Mouse (Mus musculus): ENCODE results near the gene Rnf19b.

Rnf19b gene

DNA sequence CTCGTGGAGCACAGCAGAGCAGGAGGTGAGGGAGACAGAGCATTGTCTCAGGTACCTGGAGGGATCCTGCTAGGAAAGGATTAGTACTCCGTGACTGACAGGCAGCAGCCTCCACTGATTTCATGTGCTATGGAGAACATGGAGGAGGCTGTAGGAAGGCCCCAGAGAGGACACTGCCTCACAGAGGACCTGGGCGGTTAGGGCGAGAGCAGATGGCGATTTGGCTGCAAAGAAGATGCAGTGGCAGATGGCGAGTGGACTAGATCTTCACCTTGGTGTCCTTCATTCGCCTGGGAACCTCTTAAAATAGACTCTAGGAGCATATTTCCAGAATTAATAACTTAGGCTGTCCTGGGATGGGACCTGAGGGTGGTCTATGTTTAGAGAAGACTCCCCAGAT, 23.0 kb downstream of the Rnf19b start:
- DNase-seq = no peak

DNA sequence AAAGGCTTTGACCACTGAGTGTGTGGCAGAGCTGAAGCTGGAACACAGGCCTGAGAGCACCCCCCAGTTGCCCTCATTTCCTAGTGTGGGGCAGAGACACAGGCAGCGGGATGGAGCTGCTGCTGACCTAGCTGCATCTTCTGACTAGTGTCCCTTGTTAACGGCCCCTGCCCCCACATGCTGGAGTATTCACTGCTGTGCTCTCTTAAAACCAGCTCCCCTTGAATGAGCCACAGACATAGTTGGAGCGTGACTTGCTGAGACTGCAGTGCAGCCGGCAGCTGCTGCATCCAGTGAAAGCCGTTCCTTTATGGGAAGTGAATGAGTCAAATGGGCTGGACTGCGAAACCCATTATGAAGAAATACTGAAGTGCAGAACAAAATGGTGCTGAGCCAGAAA, 23.4 kb downstream of the Rnf19b start:
- DNase-seq = peak in 1 of 2 experiments; percentile 40

DNA sequence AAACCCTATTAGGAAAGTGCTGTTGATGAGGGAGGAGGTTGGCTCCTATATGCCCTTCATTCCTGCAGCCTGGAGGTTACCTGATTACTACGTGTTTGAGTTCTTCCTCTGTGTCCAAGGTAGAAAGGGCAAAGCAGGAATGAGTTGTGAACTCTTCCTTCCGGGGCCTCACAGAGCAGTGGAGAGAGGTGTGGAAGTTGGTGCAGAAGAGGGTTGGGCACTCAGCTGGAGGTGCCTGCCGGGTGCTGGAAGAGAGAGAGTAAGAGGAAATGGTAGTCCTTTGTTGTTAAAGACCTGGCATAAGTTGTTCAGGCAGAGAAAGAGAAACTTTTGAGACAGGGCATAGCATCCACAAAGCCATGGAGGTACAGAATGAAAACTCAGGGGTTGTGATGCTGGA, 23.9 kb downstream of the Rnf19b start:
- no peak for DNase-seq

GRCm38 (mm10) chr4:129082379-129083115, 24.5 kb downstream of the Rnf19b start:
- DNase-seq = peak; percentile 77 to 83

DNA sequence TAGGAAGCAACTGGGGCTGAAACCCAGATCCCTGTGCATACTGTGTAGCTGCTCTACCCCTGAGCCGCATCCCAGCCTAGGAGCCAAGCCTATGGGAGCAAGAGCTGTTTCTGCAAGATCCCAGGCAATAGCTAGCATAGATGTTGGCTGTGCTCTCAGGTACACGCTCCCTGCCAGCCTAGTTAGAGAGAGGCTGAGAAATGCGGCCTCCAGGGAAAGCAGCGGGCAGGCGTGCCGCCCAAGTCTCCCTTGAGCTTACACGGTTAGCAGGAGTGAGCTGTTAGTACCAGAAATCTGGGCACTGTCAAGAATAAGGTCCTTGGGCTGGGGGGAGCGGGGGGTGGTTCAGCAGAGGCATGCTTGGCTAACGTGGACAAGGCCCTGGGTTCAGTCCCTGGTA, 26.8 kb downstream of the Rnf19b start:
- no peak for DNase-seq

DNA sequence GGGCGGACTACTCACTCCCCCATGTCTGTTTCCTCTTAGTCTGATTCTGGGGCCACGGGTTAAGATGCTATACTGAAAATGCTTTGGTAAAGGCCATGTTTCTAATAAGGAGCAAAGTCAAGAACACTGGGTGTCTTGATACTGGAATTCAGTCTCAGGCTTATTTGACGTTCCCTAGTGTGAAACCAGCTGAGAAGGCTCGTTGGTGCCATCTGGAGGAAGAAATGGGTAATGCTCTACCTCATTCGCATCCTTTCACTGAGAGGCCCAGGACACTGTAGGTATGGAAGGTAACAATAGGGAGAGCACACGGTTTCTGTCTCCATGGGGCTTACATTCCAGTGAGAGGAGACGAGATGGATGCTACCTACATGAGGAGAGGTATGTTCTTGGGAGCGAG, 28.0 kb downstream of the Rnf19b start:
- DNase-seq = peak; percentile 81 to 84

DNA sequence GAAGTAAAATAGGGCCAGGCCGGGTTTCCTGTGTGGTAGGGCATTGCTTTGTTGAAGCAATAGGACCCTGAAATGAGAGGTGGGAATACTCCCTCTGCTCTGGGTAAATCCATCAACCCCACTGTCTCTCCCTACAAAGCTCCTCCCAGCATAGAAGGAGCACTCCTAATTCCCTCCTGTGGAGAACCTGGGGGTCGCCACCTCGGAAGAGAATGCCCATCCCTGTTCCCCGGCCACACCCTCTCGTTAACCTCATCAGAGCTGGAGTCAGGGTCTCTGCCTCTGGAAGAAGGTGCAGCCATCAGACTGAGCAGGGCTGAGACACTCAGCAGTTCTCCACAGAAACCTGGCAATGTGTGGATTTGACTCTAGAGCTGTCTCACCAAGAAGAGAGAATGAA, 29.8 kb downstream of the Rnf19b start:
- DNase-seq = no peak

DNA sequence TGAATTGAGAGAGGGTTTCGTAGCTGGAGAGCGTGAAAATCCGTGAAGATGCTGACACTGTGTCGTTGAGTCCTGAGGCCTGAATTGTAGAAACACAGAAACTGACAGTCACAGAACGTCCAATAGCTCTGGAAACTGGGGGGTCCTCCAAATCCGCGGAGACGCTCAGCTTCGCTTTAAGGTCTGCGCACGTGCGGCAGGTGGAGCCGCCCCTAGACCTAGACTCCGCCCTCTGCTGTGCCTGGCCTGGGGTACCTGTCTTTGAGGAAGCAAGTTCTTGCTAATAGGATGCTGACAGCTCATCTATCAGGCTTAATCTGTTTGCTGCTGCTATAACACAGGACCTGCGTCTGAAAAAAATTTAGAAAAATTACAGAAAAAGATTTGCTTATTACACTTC, 37.2 kb downstream of the Rnf19b start:
- peak in 1 of 2 experiments; percentile 31 for DNase-seq

DNA sequence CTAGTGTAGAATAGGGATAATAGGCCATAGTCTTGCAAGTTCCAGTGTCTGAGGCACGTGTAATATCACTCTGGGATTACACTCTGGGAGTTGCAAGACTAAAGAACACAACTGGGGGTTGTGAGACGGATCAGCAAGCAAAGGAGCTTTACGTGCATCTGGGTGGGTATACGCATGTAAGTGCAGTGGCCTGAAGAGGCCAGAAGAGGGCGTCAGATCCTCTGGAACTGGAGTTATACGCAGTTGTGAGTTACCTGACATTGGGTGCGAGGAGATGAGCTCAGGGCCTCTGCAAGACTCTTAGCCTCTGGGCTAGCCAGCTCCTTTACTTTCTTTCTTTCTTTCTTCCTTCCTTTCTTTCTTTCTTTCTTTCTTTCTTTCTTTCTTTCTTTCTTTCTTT, 38.9 kb downstream of the Rnf19b start:
- DNase-seq = no peak

DNA sequence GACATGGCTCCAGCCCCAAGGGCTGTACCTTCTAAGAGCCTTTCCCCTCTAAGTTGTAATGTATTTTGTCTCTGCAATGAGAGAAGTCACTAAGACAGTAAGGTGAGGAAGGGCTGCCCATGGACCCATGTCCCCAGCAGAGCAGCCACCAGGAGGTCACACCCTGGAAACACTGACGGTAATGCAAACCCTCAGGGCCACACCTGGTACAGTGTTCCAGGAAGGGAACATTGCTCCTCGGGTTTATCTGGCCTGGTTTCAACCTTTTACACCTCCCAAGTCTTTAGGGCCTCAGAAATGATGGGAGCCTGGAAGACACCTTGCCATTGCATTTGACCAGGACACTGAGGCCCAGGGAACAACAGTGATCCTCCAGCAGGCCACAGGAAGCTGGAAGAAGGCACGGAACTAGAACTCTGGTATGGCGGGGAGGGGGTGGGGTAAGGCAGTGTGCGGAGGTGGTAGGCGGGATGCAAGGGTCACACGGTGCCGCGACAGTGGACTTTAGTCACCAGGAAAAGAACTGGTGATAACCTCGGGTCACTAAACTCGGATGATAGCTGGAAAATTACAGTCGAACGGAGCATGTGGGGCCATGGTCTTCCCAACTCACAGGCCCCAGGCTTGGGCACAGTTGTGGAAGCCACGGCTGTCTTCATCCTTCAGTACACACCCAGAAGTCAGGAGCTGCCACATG, 44.2 kb downstream of the Rnf19b start:
- DNase-seq = no peak

- peak; percentile 55 to 67 for DNase-seq
These were observed 47.3 kb downstream of the Rnf19b start, which contains the start of gene Tmem54 for GRCm38 (mm10) chr4:129105356-129105755. Tmem54 (plus strand) TSS chr4:129105548.

DNA sequence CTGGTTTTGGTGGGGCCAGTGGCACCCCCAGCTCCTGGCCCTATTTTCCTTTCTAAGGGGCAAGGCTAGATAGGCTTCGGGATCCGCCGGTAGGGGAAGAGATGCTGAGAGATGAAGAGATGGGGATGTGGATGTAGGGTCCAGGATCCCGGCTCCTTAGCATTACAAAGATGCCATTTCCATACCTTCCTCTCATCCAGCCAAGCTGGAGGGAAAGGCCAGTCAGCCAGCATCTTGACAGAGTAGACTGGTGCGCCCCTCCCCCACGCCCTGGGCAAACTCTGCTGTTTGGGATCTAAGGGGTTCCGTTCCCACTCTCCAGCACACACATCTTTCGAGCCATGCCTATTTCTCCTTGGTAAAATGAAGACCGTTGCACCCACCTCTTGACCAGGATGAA, 48.0 kb downstream of the Rnf19b start:
- peak in 1 of 2 experiments; percentile 40 for DNase-seq

- DNase-seq = no peak
These were observed 49.4 kb downstream of the Rnf19b start for GRCm38 (mm10) chr4:129107348-129107899.

DNA sequence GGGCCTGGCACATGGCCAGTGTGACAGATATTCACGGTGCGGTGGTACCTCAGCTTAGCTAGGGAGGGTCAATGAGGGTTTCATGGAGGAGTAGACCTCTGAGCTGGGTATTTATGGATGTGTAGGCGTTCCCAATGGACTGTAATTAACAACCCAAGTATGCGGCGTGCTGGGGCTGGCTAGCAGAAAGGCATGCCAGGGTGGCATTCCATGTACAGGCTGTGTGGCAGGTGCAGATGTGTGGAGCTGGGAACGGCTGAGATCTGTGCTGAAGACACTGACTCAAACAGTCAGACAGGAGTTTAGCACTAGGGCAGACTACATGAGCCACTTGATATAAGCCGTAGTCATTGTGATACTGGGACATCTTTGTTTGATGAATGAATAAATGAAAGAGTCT, 50.6 kb downstream of the Rnf19b start:
- peak; percentile 40 to 65 for DNase-seq

- DNase-seq = no peak
These were observed 52.7 kb downstream of the Rnf19b start for GRCm38 (mm10) chr4:129110804-129111203.

- peak; percentile 44 to 64 for DNase-seq
These were observed 53.3 kb downstream of the Rnf19b start for GRCm38 (mm10) chr4:129111350-129111749.

GRCm38 (mm10) chr4:129112231-129112630, 54.2 kb downstream of the Rnf19b start:
- peak in 1 of 2 experiments; percentile 40 for DNase-seq

DNA sequence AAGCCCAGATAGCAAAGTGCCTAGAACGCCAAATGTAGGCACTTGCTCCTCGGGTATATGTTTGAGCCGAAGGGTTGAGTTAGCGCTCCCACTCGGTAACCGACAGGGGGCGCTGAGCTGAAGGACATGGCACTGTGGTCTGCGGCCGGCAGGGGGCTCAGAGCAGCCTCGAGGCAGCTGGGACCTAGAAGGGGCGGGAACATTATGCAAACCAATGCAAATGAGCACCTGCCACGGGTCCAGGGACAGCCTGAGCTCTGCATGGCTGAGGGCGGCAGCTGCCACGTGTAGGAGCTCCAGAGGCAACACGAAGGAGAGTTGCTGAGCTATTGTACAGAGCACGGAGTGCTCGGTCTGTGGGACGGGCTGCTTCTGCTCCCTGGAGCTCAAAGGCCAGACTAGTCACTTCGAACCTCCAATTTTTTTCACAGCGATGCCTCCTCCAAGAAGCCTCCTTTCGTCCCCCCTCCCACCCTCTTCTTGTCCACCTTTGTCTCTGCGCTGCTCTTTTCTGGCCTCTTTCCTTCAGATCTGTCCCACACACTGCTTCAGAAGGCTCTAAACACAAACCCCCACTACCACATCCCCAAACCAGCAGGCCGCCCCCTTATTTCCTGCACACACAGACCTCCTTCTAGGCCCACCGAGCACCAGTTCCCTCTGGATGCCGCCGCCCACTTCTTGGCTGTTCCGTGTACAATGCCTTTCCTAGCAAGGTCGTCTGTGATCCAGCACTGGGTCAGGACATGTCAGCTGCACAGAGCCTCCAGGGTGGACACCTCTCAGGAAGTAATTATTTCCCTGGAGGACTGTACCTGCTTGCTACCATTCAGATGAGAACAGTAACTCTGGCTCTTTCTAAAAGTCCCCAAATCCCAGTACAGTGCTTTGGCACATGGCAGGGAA, 55.3 kb downstream of the Rnf19b start:
- DNase-seq = peak; percentile 90 to 93

DNA sequence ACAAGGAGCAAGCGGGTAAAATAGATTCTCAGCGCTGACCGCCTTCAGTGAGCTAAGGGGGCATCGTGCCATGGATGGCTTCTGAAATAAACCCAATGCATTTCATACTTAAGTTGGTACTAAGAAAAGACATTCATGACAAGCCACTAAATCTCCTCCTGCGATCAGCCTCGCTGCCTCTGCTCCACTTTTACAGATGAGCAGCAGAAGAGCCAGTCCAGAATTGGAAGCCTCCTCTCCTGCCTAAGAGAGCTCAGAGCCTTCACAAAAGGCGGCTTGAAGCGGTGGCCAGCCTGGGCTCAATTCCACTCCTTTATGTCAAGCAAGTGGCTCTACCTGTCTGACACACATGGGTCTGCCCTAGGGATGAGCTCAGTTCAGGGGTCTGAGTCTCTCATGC, 58.6 kb downstream of the Rnf19b start:
- DNase-seq = no peak

GRCm38 (mm10) chr4:129117720-129118510, 59.8 kb downstream of the Rnf19b start:
- DNase-seq = no peak

DNA sequence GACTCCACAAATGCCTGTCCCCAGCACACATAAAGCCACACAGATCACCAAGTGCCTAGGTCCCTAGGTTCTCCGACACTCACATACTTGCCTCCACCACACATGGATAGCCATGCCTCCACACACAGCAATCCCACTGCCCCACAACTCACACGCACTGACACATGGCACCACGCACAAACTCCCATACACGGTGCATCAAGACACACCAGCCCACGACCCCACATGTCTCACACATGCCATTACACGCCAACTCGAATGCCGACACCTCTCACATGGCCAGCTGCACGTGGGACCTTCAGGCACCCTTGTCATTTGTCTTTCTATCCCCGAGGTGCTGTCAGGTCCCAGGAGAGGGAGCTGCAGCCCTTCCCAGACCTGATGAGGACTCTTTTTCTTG, 61.6 kb downstream of the Rnf19b start:
- no peak for DNase-seq

All from kidney, postnatal 4 days (tissue).